Mouse (Mus musculus) bone marrow macrophage, adult 2 months (primary cell): ENCODE data around the gene Por.

ENCODE experiments used
- CTCF ChIP-seq: IDR thresholded peaks from 2 replicates; pipeline ENCODE4 v1.5.1; 2012; ENCODE audit warnings: low read depth, mild to moderate bottlenecking, low read length, moderate library complexity
- POLR2A ChIP-seq: IDR thresholded peaks from 2 replicates; pipeline ENCODE4 v1.6.1; 2012; ENCODE audit warnings: mild to moderate bottlenecking, low read depth, low read length, borderline replicate concordance

DNA sequence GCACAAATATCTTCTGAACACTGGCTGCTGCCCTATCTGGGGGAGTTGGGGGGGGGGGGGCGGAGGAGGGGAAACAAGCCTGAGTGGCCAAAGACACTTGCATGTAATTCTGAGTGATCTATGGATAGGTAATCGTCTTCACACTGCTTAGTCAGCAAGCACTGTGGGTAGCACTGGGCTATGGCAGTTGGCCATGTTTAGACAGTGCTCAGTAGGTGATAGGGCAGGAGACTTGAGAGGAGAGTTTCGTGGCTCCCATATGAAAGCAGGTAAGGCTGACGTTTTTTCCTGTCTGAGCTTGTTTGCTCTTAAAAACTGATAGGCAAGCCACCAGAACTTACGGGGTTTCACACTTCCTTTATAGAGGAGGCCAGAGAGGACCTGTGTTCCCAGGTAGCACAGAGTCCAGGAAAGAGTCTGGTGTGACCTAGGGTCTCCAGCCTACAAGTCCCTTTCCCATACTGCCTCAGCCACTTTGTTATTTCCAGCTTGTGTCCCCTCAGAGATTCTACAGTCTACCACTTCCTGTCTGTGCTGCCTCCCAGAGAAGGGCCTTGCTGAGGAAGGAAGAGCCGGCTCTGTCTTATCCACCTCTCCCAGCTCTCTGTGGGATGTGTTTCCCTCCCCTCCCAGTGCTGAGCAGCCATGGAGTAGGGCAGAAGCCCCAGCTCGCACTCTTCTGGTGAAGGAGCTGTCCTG, 29.9 kb upstream of the Por start:
- TF ChIP-seq CTCF (no peak), POLR2A (no peak)
